Mouse (Mus musculus) thymus, postnatal 10 days (tissue): ENCODE measurements around the gene Gm4985.
"Not testable (repeated sequence)": the region's sequence is repeated elsewhere in the genome, so short reads cannot be mapped to it uniquely, and the experiment has no call there.

Experiments
- DNase-seq, 2 experiments: peaks; one replicate each; pipeline ENCODE4 v3.0.0; 2021; ENCODE audit warnings: low spot score in 2 of 2

The Gm4985 gene

DNA sequence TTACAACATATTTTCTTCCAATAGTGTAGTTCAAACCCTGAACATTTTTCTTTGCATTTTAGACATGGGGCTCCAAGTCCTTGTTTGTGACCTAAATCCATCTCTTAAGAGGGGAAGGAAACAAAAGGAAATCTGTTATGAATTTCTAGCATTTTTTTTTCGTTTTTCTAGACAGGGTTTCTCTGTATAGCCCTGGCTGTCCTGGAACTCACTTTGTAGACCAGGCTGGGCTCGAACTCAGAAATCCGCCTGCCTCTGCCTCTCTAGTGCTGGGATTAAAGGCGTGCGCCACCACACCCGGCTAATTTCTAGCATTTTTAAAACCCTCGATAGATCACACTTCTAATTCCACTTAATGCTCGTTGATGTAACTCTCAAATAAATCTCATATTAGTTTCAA, at the start of gene Gm4985:
Gm4985 (minus strand) TSS at position 101 of the 400 bp plus-strand sequence.
- DNase-seq, result not testable (repeated sequence)

DNA sequence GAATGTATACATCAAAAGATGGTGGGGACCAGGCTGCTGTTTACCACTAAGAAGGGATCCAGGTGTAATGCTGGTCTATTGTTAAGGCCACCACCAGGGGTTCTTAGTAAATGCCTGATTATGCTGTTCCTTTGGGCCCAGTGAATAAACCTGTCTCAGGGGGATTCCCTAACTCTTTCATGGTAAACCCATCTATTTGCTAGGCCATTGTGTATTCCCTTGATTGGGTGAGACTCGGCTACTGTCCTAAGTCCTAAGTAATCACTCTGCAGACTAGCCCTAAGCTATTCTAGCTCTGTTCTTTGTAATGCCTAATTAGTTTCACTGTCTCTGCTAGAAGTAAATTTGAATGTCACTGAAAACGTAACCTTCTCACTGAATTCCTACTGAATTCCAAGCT, 4.6 kb downstream of the Gm4985 start:
- no peak for DNase-seq
